Mouse (Mus musculus): ENCODE data around the gene Ccdc14. TPM values are rescaled to one million over a fixed set of nuclear protein-coding genes. Genes with fewer than 3 reads are reported as not detected.

The Ccdc14 gene
- polyA plus RNA-seq, 2 experiments, result 3.2 to 3.3 TPM

DNA sequence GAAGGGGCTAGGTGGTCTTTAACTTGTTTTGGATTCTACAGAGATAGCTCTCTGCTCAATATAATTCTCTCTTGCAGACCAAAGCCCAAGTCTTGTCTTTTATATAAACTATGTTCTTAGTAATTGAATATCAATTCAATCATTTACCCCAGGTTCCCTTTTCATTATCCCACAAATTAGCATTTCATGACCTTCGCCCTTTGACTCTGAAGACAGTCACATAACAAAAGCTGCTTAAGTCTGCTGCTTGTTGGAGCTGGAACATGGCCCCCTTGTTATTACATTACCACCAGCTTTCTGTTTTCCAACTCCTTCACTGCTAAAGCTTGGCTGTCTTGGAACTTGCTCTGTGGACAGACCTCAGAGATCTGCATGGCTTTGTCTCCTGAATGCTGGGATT, 39.0 kb downstream of the Ccdc14 start:
- WGBS (ENCODE audit: insufficient replicate concordance), result 52% methylated on average over 1 of the region's 1 CpGs
- no peak overlapping the region for H3K9ac ChIP-seq (replicated peaks)
- DNase-seq (ENCODE audit: low read depth in 3 of 3, low spot score in 3 of 3) (no peak), ATAC-seq (ENCODE audit: insufficient read depth) (no peak)
- H3K4me2 ChIP-seq (ENCODE audit: low read depth), result no peak overlapping the region
- no peak overlapping the region for H3K27ac ChIP-seq
- H3K4me3 ChIP-seq (ENCODE audit: insufficient read depth in 1 of 2, low read depth in 2 of 2, low read length in 2 of 2), result no peak overlapping the region
- H3K36me3 ChIP-seq (replicated peaks; ENCODE audit: control insufficient read depth, insufficient read depth, low read depth), result no peaks in the 10 kb centered on the region
- no peaks in the 10 kb centered on the region for H3K9me3 ChIP-seq (ENCODE audit: control insufficient read depth, low read length)
- no peak for TF ChIP-seq CTCF (IDR thresholded peaks at IDR 0.05; ENCODE audit: low read depth)
- no peak for TF ChIP-seq EP300 (IDR thresholded peaks at IDR 0.05; ENCODE audit: low read depth)
- no peaks in the 10 kb centered on the region for H3K4me1 ChIP-seq (replicated peaks; ENCODE audit: control insufficient read depth in 2 of 2, insufficient read depth in 2 of 2, low read length in 1 of 2)
- H3K27me3 ChIP-seq (ENCODE audit: control insufficient read depth, insufficient read depth, low read length), result no peaks in the 10 kb centered on the region

DNA sequence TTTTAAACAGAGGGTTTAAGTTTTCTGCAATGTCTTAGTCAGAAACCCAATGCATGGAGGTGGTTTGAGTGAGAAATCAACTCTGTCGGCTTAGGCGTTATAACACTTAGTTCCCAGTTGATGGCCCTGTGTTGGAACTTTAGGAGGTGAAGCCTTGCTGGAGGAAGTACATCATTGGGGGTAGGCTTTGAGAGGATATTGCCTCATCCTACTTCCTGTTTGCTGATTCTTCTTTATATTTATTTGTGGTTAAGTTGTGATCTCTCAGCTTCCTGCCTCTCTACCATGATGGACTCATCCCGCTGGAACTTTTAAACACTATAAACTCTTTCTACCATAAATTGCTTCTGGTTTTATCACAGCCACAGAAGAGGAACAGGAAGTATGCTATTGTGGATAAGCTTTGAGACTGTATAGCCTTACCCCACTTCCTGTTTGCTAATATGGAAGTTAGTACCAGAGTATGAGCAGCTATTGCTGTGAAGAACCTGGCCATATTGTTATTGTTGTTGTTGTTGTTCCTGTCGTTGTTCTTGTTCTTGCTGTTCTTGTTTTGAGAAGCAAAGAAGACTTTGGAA, 48.3 kb downstream of the Ccdc14 start:
- WGBS (ENCODE audit: insufficient replicate concordance), result 49% methylated on average over 4 of the region's 4 CpGs

DNA sequence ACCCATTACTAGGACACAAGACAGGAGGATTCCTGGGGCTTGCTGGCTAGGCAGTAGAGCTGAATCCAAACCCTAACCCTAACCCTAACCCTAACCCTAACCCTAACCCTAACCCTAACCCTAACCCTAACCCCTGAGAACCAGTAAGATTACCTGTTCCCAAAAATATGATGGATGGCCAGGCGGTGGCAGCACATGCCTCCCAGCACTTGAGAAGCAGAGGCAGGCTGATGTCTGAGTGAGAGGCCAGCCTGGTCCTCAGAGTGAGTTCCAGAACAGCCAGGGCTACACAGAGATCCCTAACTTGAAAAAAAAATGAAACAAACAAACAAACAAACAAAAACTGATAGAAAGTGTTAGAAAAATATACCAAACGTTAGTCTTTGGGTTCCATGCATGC, 52.5 kb downstream of the Ccdc14 start:
- H3K4me3 ChIP-seq (ENCODE audit: insufficient read depth in 1 of 2, low read depth in 2 of 2, low read length in 2 of 2), result no peak overlapping the region
- no peaks in the 10 kb centered on the region for H3K9me3 ChIP-seq (ENCODE audit: control insufficient read depth, low read length)
- WGBS (ENCODE audit: insufficient replicate concordance), result 34% methylated on average over 2 of the region's 2 CpGs
- no peaks in the 10 kb centered on the region for H3K36me3 ChIP-seq (replicated peaks; ENCODE audit: control insufficient read depth, insufficient read depth, low read depth)
- TF ChIP-seq EP300 (IDR thresholded peaks at IDR 0.05; ENCODE audit: low read depth) (no peak), CTCF (IDR thresholded peaks at IDR 0.05; ENCODE audit: low read depth) (peak; percentile 43)
- H3K27me3 ChIP-seq (ENCODE audit: control insufficient read depth, insufficient read depth, low read length), result peaks cover 21% of the 10 kb centered on the region
- H3K27ac ChIP-seq, result no peak overlapping the region
- DNase-seq (ENCODE audit: low read depth in 3 of 3, low spot score in 3 of 3) (no peak), ATAC-seq (ENCODE audit: insufficient read depth) (no peak)
- H3K4me2 ChIP-seq (ENCODE audit: low read depth), result no peak overlapping the region
- peaks cover 0 to 6% of the 10 kb centered on the region in 2 experiments; a peak in 1 of 4 replicates for H3K4me1 ChIP-seq (replicated peaks; ENCODE audit: control insufficient read depth in 2 of 2, insufficient read depth in 2 of 2, low read length in 1 of 2)
- no peak overlapping the region for H3K9ac ChIP-seq (replicated peaks)

More for the DNA sequence above, 48.3 kb downstream of the Ccdc14 start:
- no peaks in the 10 kb centered on the region for H3K9me3 ChIP-seq (ENCODE audit: control insufficient read depth, low read length)
- H3K27me3 ChIP-seq (ENCODE audit: control insufficient read depth, insufficient read depth, low read length), result no peaks in the 10 kb centered on the region
- H3K36me3 ChIP-seq (replicated peaks; ENCODE audit: control insufficient read depth, insufficient read depth, low read depth), result no peaks in the 10 kb centered on the region
- no peak overlapping the region for H3K27ac ChIP-seq
- H3K4me3 ChIP-seq (ENCODE audit: insufficient read depth in 1 of 2, low read depth in 2 of 2, low read length in 2 of 2), result no peak overlapping the region
- H3K4me2 ChIP-seq (ENCODE audit: low read depth), result no peak overlapping the region
- no peak for ATAC-seq (ENCODE audit: insufficient read depth)
- DNase-seq (ENCODE audit: low read depth in 3 of 3, low spot score in 3 of 3), result no peak
- TF ChIP-seq EP300 (IDR thresholded peaks at IDR 0.05; ENCODE audit: low read depth), result no peak
- no peak for TF ChIP-seq CTCF (IDR thresholded peaks at IDR 0.05; ENCODE audit: low read depth)
- H3K9ac ChIP-seq (replicated peaks), result no peak overlapping the region
- H3K4me1 ChIP-seq (replicated peaks; ENCODE audit: control insufficient read depth in 2 of 2, insufficient read depth in 2 of 2, low read length in 1 of 2), result no peaks in the 10 kb centered on the region

DNA sequence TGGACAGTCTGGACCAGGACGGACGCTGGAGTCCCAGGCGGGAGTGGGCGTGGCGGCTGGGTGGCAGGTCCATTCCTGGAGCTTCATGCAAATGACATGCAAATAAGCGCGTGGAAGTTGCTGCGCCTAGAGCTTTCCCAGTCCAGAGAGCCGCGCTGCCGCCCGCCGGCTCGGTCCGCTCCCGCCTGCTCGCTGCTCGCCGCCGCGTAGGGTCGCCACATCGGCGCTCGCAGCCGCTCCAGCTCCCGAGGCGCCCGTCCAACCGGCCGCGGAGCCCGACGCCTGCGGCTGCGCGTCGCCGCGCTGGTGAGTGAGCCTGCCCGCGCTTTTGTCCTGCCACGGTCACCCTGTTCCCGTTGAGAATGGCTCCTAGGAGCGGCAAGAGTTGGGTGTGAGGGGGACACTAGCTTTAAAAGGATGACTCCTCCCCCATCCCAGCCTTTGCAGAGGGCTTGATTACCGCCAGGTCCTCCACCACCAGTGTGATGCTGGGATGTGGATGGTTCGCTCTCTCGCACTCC, 54.7 kb downstream of the Ccdc14 start, which contains the start of gene Mylk:
Gene Mylk, plus strand, starts transcription at position 146 of the 521 bp plus-strand sequence.
- 1% methylated on average over 48 of the region's 48 CpGs for WGBS (ENCODE audit: insufficient replicate concordance)
- H3K9ac ChIP-seq (replicated peaks), result no peak within 1 kb of the TSS
- peak; percentile 35 to 36 (median 35) for DNase-seq (ENCODE audit: low read depth in 3 of 3, low spot score in 3 of 3)

DNA sequence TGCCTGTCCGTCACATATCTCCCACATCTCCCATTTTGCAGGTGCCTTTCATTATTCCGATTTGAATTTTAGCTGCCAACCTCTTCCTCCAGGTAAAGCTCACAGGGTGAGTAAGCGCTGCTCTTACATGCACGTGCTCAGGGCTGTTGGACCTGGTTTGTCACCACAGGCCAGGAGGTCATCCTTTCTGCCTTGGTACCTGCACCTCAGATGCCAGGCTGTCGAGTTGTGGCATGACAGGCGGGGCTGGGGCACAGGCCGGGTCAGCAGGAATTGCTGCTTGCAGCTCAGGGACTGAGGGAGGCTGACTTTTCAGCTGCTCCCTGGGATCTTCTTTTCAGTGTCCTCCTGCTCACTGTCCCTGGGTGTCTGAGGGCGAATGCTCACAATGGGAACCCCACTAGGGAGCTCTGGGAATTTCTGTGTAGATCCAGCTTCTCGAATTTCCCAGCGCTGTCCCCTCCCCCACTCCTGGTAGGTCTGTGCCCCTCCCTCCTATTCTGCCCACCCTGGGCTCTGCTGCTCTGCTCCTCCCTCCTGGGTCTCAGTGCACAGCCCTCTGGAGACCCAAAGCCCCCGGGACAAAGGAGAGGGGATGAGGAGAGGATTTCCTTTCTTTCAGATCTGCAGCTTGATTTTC, 57.8 kb downstream of the Ccdc14 start:
- TF ChIP-seq CTCF (IDR thresholded peaks at IDR 0.05; ENCODE audit: low read depth) (no peak), EP300 (IDR thresholded peaks at IDR 0.05; ENCODE audit: low read depth) (no peak)
- H3K4me1 ChIP-seq (replicated peaks; ENCODE audit: control insufficient read depth in 2 of 2, insufficient read depth in 2 of 2, low read length in 1 of 2), result peaks cover 0 to 6% of the 10 kb centered on the region in 2 experiments; a peak in 1 of 4 replicates
- ATAC-seq (ENCODE audit: insufficient read depth) (no peak), DNase-seq (ENCODE audit: low read depth in 3 of 3, low spot score in 3 of 3) (no peak)
- no peak overlapping the region for H3K27ac ChIP-seq
- H3K9me3 ChIP-seq (ENCODE audit: control insufficient read depth, low read length), result no peaks in the 10 kb centered on the region
- peaks cover 21% of the 10 kb centered on the region for H3K27me3 ChIP-seq (ENCODE audit: control insufficient read depth, insufficient read depth, low read length)
- 32% methylated on average over 11 of the region's 11 CpGs for WGBS (ENCODE audit: insufficient replicate concordance)
- no peak overlapping the region for H3K4me2 ChIP-seq (ENCODE audit: low read depth)
- H3K36me3 ChIP-seq (replicated peaks; ENCODE audit: control insufficient read depth, insufficient read depth, low read depth), result no peaks in the 10 kb centered on the region
- no peak overlapping the region for H3K9ac ChIP-seq (replicated peaks)
- no peak overlapping the region for H3K4me3 ChIP-seq (ENCODE audit: insufficient read depth in 1 of 2, low read depth in 2 of 2, low read length in 2 of 2)

More for the DNA sequence above, 54.7 kb downstream of the Ccdc14 start, which contains the start of gene Mylk:
- Histone ChIP-seq H3K36me3 (replicated peaks; ENCODE audit: control insufficient read depth, insufficient read depth, low read depth) (no peaks in the 10 kb centered on the region), H3K4me1 (replicated peaks; ENCODE audit: control insufficient read depth in 2 of 2, insufficient read depth in 2 of 2, low read length in 1 of 2) (peaks cover 0 to 6% of the 10 kb centered on the region in 2 experiments; a peak in 1 of 4 replicates), H3K27me3 (ENCODE audit: control insufficient read depth, insufficient read depth, low read length) (peaks cover 21% of the 10 kb centered on the region), H3K4me2 (ENCODE audit: low read depth) (peak within 1 kb of the TSS; percentile 60), H3K4me3 (ENCODE audit: insufficient read depth in 1 of 2, low read depth in 2 of 2, low read length in 2 of 2) (peak within 1 kb of the TSS; percentile 31 to 38), H3K9me3 (ENCODE audit: control insufficient read depth, low read length) (no peaks in the 10 kb centered on the region), H3K27ac (no peak within 1 kb of the TSS)
- ATAC-seq (ENCODE audit: insufficient read depth), result peak; percentile 74
- TF ChIP-seq EP300 (IDR thresholded peaks at IDR 0.05; ENCODE audit: low read depth) (no peak), CTCF (IDR thresholded peaks at IDR 0.05; ENCODE audit: low read depth) (no peak)
